Mouse (Mus musculus) spleen, adult 2 months (tissue): ENCODE measurements around the gene Lat.

Experiments used
- CTCF ChIP-seq: fragments of 200-500 bp; IDR thresholded peaks from 2 replicates; pipeline ENCODE4 v1.5.1; 2011; ENCODE audit warnings: mild to moderate bottlenecking, inconsistent platforms; ENCODE audit not compliant: insufficient read depth, insufficient read length, insufficient replicate concordance; ENCODE audit errors: extremely low read depth
- POLR2A ChIP-seq: fragments of 200-500 bp; IDR thresholded peaks from 2 replicates; pipeline ENCODE4 v1.6.1; 2011; ENCODE audit warnings: low read depth, low read length, inconsistent platforms

DNA sequence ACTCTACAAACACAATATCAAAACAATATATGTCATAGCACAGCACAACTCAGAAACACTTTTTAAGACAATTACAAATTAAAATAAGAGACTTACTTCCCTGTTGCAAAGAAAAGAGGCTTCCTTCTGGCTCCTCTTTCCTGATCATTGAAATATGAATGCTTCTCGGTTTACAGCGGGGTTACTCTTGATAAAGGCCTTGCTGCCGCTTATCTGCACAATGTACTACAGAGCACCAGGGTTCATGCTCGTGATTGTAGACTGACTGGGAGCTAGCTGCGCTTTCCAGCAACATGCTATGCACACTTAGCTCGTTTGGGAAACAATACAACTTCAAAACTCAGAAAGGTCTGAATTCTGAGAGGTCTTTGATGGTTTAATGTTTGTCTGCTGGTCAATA is 27.9 kb upstream of the Lat start:
- TF ChIP-seq CTCF (no peak), POLR2A (no peak)
